Mouse (Mus musculus) liver, embryonic 15.5 days (tissue): ENCODE data around the gene Sytl4. TPM values are rescaled to one million over a fixed set of nuclear protein-coding genes. Genes with fewer than 3 reads are reported as not detected.

Experiments
- ATAC-seq: fragments of 200-750 bp; cut with Nextera tagmentation; 2 replicates; pipeline ENCODE4 v1.8.0; 2017; ENCODE audit warnings: moderate number of reproducible peaks, mild to moderate bottlenecking, moderate library complexity; ENCODE audit not compliant: insufficient read depth
- H3K27ac ChIP-seq: fragments of 300-500 bp; sonication (generic); replicated peaks from 2 replicates; pipeline ENCODE4 v1.5.1; 2015; ENCODE audit warnings: mild to moderate bottlenecking, inconsistent platforms
- H3K27me3 ChIP-seq: fragments of 300-500 bp; sonication (generic); 2 replicates; pipeline ENCODE4 v1.6.1; 2015; ENCODE audit warnings: mild to moderate bottlenecking, inconsistent platforms
- H3K36me3 ChIP-seq: fragments of 300-500 bp; sonication (generic); replicated peaks from 2 replicates; pipeline ENCODE4 v1.6.1; 2015; ENCODE audit warnings: moderate library complexity, mild to moderate bottlenecking, inconsistent platforms
- H3K4me1 ChIP-seq: fragments of 300-500 bp; sonication (generic); replicated peaks from 2 replicates; pipeline ENCODE4 v1.6.1; 2015; ENCODE audit warnings: inconsistent platforms
- H3K4me2 ChIP-seq: fragments of 300-500 bp; sonication (generic); 2 replicates; pipeline ENCODE4 v1.6.1; 2015; ENCODE audit warnings: moderate library complexity, mild to moderate bottlenecking, inconsistent platforms
- H3K4me3 ChIP-seq: fragments of 300-500 bp; sonication (generic); replicated peaks from 2 replicates; pipeline ENCODE4 v1.5.1; 2015; ENCODE audit warnings: mild to moderate bottlenecking, inconsistent platforms
- H3K9ac ChIP-seq: fragments of 300-500 bp; sonication (generic); 2 replicates; pipeline ENCODE4 v1.6.1; 2015; ENCODE audit warnings: moderate library complexity, mild to moderate bottlenecking, inconsistent platforms
- H3K9me3 ChIP-seq: fragments of 300-500 bp; sonication (generic); replicated peaks from 2 replicates; pipeline ENCODE4 v1.6.1; 2016; ENCODE audit warnings: inconsistent platforms
- WGBS: fragments of 180-500 bp; shearing (Covaris S2); methylation state at CpG from one replicate; pipeline ENCODE4 v1.1.7; 2015; ENCODE audit warnings: mixed read lengths; ENCODE audit not compliant: insufficient replicate concordance; 5-methylcytosine and 5-hydroxymethylcytosine counted together
- polyA plus RNA-seq: library from polyadenylated mRNA; unstranded; fragments of >200 nt; fragmentation: Nextera tagmentation; extraction: Ambion mirVana; gene quantifications from 2 replicates; pipeline ENCODE4 v1.2.1, GENCODE M21; 2015

Gene Sytl4
- 0.97 and 1.1 TPM in 2 replicates for polyA plus RNA-seq

DNA sequence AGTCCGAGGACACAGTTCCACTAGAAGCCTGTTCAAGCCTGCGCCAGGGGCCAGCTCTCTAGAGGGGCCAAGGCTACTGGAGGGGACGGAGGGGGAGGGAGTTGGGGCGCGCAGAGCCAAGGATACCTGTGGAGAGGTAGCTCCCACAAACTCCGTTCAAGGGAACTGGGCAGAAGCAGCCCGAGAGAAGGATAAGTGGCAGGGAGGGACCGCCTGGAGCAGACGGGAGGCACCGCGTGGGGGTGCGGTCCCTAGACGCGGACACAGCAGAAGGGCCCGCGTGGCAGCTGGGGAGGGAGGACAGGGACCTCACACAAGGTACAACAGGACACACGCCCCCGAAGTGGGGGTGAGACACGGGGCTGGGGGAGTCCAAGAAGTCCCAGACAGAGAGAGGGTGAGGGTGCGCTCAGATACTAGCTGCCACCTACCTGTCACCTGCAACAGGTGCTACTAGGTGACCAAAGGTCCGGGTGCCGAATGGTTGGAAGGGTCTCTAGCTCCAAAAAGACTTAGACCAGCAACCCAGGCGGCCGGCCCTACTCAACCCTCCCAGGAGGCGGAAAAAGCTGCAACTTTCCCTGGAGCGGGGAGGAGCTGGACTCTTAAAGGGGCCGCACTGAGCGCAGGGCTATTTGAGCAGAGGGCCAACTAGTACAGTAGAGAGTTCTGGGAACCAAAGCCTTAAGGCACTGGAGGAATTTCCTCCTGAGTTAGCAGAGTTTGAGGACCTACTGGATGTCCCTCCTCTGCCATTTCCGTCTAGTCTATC lies at the start of gene Sytl4:
Sytl4 (minus strand) TSS at position 582 of the 772 bp plus-strand sequence.
- Histone ChIP-seq H3K9me3 (no peaks in the 10 kb centered on the region), H3K27ac (no peak within 1 kb of the TSS), H3K4me1 (no peaks in the 10 kb centered on the region), H3K9ac (no peak within 1 kb of the TSS), H3K36me3 (no peaks in the 10 kb centered on the region), H3K27me3 (peaks cover 10% of the 10 kb centered on the region), H3K4me2 (peak within 1 kb of the TSS; percentile 54), H3K4me3 (peak within 1 kb of the TSS; percentile 39)
- WGBS = 13% methylated on average over 29 of the region's 29 CpGs
- ATAC-seq = no peak

DNA sequence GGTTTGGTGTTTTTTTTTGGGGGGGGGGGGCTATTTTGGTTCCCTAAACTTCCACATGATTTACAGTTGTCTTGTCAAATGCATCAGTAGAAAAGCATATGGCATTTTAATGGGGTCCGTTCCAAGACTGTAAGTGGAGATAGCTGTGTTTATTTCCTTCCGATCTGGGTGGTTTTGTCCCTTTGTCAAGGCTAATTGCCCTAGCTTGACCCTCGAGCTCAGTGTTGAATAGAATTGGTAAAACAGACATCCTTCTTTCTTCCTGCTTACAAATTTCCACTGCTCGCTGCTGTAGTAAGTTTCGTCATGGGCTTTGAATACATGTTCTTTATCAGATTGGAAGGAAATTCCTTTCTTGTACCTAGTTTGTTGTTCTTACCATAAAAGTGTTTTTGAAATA lies 39.1 kb upstream of the Sytl4 start:
- 31% methylated on average over 5 of the region's 5 CpGs for WGBS
- ATAC-seq = no peak

DNA sequence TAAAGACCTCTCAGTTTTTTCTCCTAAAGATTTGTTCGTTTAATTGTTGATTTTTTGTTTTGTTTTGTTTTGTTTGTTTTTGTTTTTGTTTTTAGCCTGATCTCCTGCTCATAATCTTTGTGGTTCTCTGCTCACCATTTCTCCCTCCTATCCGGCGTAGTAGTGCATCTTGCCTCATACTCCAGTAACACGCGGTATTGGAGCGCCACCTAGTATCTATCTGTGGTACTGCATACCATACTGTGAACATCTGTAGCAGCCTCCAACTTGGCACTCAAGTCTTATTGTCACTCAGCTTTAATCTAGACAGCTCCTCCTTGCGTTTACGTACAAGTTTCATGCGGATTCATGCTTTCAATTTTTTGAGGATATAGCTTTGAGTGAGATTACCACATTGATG lies 37.4 kb upstream of the Sytl4 start:
- H3K9ac ChIP-seq = no peak overlapping the region
- no peak for ATAC-seq
- H3K9me3 ChIP-seq = no peaks in the 10 kb centered on the region

More for the DNA sequence above, 39.1 kb upstream of the Sytl4 start:
- H3K4me3 ChIP-seq = no peak overlapping the region
- no peaks in the 10 kb centered on the region for H3K27me3 ChIP-seq
- H3K9me3 ChIP-seq = no peaks in the 10 kb centered on the region
- no peak overlapping the region for H3K27ac ChIP-seq
- H3K4me1 ChIP-seq = no peaks in the 10 kb centered on the region
- H3K36me3 ChIP-seq = no peaks in the 10 kb centered on the region
- H3K4me2 ChIP-seq = no peak overlapping the region
- no peak overlapping the region for H3K9ac ChIP-seq

DNA sequence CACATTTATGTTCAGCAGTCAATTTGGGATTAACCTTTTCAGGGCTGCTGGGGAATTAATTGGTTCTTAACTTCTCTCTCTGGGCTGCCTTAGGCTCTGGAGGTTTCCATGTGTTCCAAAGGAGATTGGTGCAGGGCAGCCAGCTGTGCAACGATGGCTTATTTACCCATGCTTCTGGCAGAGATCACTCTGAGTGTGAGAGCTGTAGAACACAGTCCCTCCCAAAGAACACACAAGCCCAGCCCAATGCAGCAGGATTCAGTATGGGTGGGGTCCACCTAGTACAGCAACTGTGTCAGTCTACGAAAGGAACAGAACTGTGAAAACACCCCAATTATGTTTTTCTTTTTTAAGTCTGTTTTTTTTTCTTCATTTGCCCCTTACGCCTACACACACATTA lies 14.3 kb upstream of the Sytl4 start:
- Histone ChIP-seq H3K9me3 (no peaks in the 10 kb centered on the region), H3K36me3 (no peaks in the 10 kb centered on the region), H3K4me2 (no peak overlapping the region), H3K27me3 (no peaks in the 10 kb centered on the region), H3K4me1 (no peaks in the 10 kb centered on the region), H3K9ac (no peak overlapping the region), H3K4me3 (no peak overlapping the region), H3K27ac (no peak overlapping the region)
- 54% methylated on average over 3 of the region's 3 CpGs for WGBS
- no peak for ATAC-seq

More for the DNA sequence above, 37.4 kb upstream of the Sytl4 start:
- no peaks in the 10 kb centered on the region for H3K27me3 ChIP-seq
- no peak overlapping the region for H3K27ac ChIP-seq
- WGBS = 13% methylated on average over 9 of the region's 9 CpGs
- no peaks in the 10 kb centered on the region for H3K4me1 ChIP-seq
- H3K36me3 ChIP-seq = no peaks in the 10 kb centered on the region
- no peak overlapping the region for H3K4me3 ChIP-seq
- no peak overlapping the region for H3K4me2 ChIP-seq

DNA sequence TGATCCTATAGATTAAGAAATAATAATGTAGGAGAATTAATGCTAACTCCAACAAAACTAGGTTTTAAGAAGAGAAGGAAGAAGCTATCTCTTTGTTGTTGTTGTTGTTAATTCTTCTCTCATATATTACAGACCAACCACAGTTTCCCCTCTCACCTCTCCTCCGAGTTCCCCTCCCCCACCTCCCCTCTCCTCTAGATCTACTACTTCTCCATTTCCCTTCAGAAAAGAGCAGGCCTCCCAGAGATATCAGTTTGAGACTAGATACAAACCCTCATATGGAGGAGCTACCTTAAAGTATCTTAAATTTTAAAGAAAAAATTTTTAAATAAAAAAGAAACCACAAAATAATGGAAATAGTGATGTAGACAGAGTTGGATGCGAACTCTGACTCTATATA lies 17.0 kb downstream of the Sytl4 start:
- Histone ChIP-seq H3K9me3 (no peaks in the 10 kb centered on the region), H3K4me2 (no peak overlapping the region), H3K27me3 (no peaks in the 10 kb centered on the region), H3K9ac (no peak overlapping the region), H3K36me3 (no peaks in the 10 kb centered on the region), H3K4me1 (no peaks in the 10 kb centered on the region), H3K4me3 (no peak overlapping the region), H3K27ac (no peak overlapping the region)
- 40% methylated on average over 2 of the region's 2 CpGs for WGBS
- no peak for ATAC-seq

DNA sequence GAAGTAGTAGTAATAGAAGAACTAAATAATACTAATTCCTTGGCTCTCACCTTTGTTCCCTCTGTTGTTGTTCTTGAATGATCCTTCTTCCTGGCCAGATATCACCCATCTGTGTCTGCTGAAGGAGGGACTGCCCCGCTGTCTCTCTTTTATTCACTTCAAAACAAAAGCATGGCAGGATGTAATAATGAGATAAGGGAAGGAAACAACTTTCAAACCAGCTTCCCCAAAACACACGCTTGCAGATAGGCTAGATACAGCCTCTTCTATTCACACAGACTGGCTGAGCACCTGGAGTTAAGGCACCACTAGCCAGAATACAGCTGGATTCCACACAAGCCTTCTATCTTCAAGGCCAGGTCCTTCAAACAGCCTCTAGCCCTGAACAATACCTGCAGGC lies 21.0 kb downstream of the Sytl4 start:
- Histone ChIP-seq H3K4me3 (no peak overlapping the region), H3K36me3 (no peaks in the 10 kb centered on the region), H3K4me1 (no peaks in the 10 kb centered on the region), H3K9ac (no peak overlapping the region), H3K27ac (no peak overlapping the region), H3K4me2 (no peak overlapping the region), H3K9me3 (no peaks in the 10 kb centered on the region), H3K27me3 (no peaks in the 10 kb centered on the region)
- ATAC-seq = no peak
- WGBS = 34% methylated on average over 2 of the region's 2 CpGs

DNA sequence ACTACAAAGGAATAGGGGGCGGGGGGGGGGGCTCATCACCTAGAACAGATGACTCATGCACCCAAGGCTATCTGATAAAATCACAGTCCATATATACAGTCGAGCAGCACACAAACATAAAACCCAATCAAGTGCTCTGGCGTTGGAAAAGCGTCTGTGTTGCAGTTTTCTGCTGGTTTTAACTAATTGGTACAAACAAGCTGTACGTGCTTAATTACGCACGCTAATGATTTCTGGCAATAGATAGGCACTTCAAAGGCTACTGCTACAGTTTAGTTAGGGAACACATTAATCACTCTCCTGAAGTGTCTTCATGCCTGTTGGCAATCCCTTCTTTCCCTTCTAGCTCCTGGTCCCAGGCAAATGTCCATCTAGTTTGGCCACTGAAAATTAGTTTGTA lies 27.0 kb downstream of the Sytl4 start:
- WGBS = 65% methylated on average over 7 of the region's 7 CpGs

DNA sequence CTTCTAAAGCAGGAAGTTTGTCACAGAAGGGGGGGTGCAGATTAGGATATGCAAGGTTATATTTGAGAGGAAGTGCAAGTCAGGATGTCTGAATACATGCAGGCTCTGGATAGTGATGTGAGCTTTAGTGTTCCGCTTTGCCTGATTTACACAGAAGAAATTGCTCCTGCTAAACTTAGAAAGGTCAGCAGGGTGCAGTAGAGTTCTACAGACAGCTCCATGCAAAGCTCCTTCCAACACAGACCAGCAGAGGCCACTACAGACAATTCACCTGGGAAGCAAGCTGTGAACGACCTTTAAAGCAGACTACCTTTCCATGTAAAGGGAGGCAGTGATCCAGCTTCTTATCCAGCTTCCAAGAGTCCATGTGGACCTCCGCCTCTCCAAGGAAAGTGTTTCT lies 34.2 kb downstream of the Sytl4 start:
- H3K4me3 ChIP-seq = no peak overlapping the region
- no peaks in the 10 kb centered on the region for H3K36me3 ChIP-seq
- no peak overlapping the region for H3K9ac ChIP-seq
- H3K27me3 ChIP-seq = 0 out of 2 replicates have a peak, but pooled peaks cover 3% of the 10 kb centered on the region
- no peak overlapping the region for H3K27ac ChIP-seq
- 25% methylated on average over 3 of the region's 3 CpGs for WGBS
- H3K4me1 ChIP-seq = no peaks in the 10 kb centered on the region
- H3K9me3 ChIP-seq = no peaks in the 10 kb centered on the region
- no peak overlapping the region for H3K4me2 ChIP-seq
- no peak for ATAC-seq

More for the DNA sequence above, 27.0 kb downstream of the Sytl4 start:
- Histone ChIP-seq H3K4me2 (no peak overlapping the region), H3K36me3 (no peaks in the 10 kb centered on the region), H3K27ac (no peak overlapping the region), H3K9me3 (no peaks in the 10 kb centered on the region), H3K4me1 (no peaks in the 10 kb centered on the region), H3K9ac (no peak overlapping the region), H3K27me3 (0 out of 2 replicates have a peak, but pooled peaks cover 3% of the 10 kb centered on the region), H3K4me3 (no peak overlapping the region)
- no peak for ATAC-seq

DNA sequence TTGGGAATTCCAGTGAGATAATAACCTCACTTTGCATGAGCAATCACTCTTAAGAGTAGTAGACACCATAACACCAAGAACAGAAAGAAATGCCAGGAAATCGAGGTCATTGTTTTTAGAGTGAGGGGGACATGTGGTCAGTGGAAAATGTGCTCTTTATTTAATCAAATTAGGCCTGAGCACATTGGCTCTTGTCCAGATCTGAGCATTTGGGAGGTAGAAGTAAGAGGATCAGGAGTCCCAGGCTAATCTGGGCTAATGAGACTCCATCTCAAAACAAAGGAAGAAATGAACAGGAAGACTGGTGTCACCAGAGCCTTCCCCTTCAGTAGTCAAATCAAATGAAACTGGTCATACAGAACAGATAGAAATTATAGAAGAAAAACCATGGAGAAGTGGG lies 42.1 kb downstream of the Sytl4 start:
- Histone ChIP-seq H3K36me3 (no peaks in the 10 kb centered on the region), H3K27ac (no peak overlapping the region), H3K9me3 (no peaks in the 10 kb centered on the region), H3K27me3 (no peaks in the 10 kb centered on the region), H3K9ac (no peak overlapping the region), H3K4me2 (no peak overlapping the region), H3K4me1 (no peaks in the 10 kb centered on the region), H3K4me3 (no peak overlapping the region)
- no peak for ATAC-seq
- WGBS = 26% methylated on average over 1 of the region's 1 CpGs

DNA sequence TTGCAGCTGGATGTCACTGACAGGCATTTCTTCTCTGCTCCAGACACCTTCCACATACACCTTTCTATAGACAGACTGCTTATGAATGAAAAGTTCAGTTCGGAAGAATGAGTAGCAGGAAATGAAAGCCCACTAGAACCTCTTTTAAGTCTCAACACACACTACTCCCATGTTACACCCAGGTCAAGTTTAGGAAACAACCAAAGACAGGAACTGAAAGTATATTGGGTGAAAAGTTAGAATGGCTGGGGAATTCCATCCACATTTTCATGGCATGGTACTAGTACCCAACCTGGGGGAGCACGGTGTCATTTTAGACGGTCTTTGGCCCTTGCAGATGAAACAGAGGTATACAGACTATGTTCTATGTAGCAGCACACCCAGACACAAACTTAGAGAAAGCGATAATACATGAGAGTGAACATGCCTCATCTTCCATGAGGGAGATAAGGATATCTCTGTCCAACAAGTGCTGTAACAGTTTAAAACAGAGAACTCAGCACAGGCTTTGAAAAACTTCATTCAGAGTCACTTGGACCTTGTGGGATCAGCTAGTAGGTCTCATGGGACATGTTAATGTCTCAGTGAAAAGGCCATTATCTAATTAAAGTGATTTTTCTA lies 44.9 kb downstream of the Sytl4 start:
- no peak overlapping the region for H3K4me3 ChIP-seq
- H3K9me3 ChIP-seq = no peaks in the 10 kb centered on the region
- no peaks in the 10 kb centered on the region for H3K36me3 ChIP-seq
- no peaks in the 10 kb centered on the region for H3K4me1 ChIP-seq
- WGBS = 48% methylated on average over 4 of the region's 4 CpGs
- ATAC-seq = peak; percentile 52
- H3K9ac ChIP-seq = no peak overlapping the region
- no peak overlapping the region for H3K4me2 ChIP-seq
- no peaks in the 10 kb centered on the region for H3K27me3 ChIP-seq
- no peak overlapping the region for H3K27ac ChIP-seq

DNA sequence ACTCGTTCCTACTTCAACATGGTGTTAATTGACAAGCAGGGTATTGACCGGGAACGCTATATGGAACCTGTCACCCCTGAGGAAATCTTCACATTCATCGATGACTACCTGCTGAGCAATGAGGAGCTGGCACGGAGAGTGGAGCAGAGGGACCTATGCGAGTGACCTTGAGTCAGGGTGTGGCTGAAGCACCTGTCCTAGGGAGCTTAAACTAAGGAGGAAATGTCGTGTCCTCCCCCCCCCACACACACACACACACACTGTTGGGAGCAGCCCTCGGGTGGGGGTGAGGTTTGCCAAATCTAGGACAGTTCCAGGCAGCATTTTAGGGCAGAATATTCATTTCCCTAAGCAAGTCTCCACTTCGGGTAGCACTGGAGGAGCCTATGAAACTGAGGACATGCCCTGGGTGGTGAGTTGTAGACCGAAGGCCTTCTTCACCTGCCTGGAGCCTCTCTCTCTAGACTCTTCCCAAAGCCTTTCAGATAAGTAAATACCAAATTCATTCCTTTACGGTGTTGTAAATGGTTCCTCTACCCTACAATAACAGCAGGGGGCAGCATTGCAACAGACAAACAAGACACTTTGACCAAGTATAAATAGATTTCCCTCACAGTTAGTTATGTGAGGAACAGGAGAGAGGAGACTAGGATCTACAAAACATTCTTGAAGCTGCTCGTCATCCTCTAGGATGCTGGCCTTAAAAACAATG lies 50.2 kb downstream of the Sytl4 start:
- 51% methylated on average over 12 of the region's 12 CpGs for WGBS

More for the DNA sequence above, 50.2 kb downstream of the Sytl4 start:
- Histone ChIP-seq H3K4me2 (no peak overlapping the region), H3K4me1 (no peaks in the 10 kb centered on the region), H3K36me3 (no peaks in the 10 kb centered on the region), H3K9me3 (no peaks in the 10 kb centered on the region), H3K4me3 (no peak overlapping the region), H3K27me3 (no peaks in the 10 kb centered on the region), H3K27ac (no peak overlapping the region), H3K9ac (no peak overlapping the region)
- no peak for ATAC-seq
